Mouse (Mus musculus) lung, postnatal 0 days (tissue): ENCODE measurements at regions not wholly inside any gene's neighbourhood (a gene's known extent, or its start where the extent isn't known, plus 50 kb on each side); places are given as distances from the start of the nearest gene placed in this dataset.
"Not testable (repeated sequence)": the region's sequence is repeated elsewhere in the genome, so short reads cannot be mapped to it uniquely, and the experiment has no call there.

Experiments
- ATAC-seq: fragments of 200-750 bp; cut with Nextera tagmentation; 2 replicates; pipeline ENCODE4 v1.8.0; 2017; ENCODE audit warnings: moderate library complexity
- DNase-seq: peaks from one replicate; pipeline ENCODE4 v3.0.0-alpha.2; 2016; ENCODE audit warnings: low spot score
- H3K27ac ChIP-seq: fragments of 300-500 bp; sonication (generic); 2 replicates; pipeline ENCODE4 v1.5.1; 2014; ENCODE audit warnings: antibody characterized with exemption, mild to moderate bottlenecking, low read length, mixed read lengths
- H3K27me3 ChIP-seq: fragments of 300-500 bp; sonication (generic); replicated peaks from 2 replicates; pipeline ENCODE4 v1.6.1; 2014; ENCODE audit warnings: low read length, mixed read lengths; ENCODE audit not compliant: insufficient read depth
- H3K36me3 ChIP-seq: fragments of 300-500 bp; sonication (generic); 2 replicates; pipeline ENCODE4 v1.6.1; 2014; ENCODE audit warnings: low read length, mixed read lengths; ENCODE audit not compliant: insufficient read depth
- H3K4me1 ChIP-seq: fragments of 300-500 bp; sonication (generic); 2 replicates; pipeline ENCODE4 v1.6.1; 2014; ENCODE audit warnings: antibody characterized with exemption, low read depth, low read length, mixed read lengths; ENCODE audit not compliant: insufficient read depth
- H3K4me2 ChIP-seq: fragments of 300-500 bp; sonication (generic); replicated peaks from 2 replicates; pipeline ENCODE4 v1.6.1; 2014; ENCODE audit warnings: low read depth, mild to moderate bottlenecking, low read length, moderate library complexity, mixed read lengths
- H3K4me3 ChIP-seq: fragments of 300-500 bp; sonication (generic); 2 replicates; pipeline ENCODE4 v1.5.1; 2014; ENCODE audit warnings: low read depth, low read length
- H3K9ac ChIP-seq: fragments of 300-500 bp; sonication (generic); replicated peaks from 2 replicates; pipeline ENCODE4 v1.6.1; 2014; ENCODE audit warnings: low read depth, mild to moderate bottlenecking
- H3K9me3 ChIP-seq: fragments of 300-500 bp; sonication (generic); 2 replicates; pipeline ENCODE4 v1.6.1; 2016; ENCODE audit warnings: low read length, mixed read lengths
- CTCF ChIP-seq: IDR thresholded peaks from 2 replicates; pipeline ENCODE4 v1.5.1; 2016; ENCODE audit warnings: antibody characterized with exemption, mild to moderate bottlenecking
- EP300 ChIP-seq: IDR thresholded peaks from 2 replicates; pipeline ENCODE4 v1.6.1; 2016; ENCODE audit warnings: antibody characterized with exemption, mild to moderate bottlenecking, control low read depth
- WGBS: fragments of 180-500 bp; shearing (Covaris S2); extraction: QIAGEN DNeasy Blood & Tissue Kit; methylation state at CpG from one replicate; pipeline ENCODE4 v1.1.7; 2014; 5-methylcytosine and 5-hydroxymethylcytosine counted together

DNA sequence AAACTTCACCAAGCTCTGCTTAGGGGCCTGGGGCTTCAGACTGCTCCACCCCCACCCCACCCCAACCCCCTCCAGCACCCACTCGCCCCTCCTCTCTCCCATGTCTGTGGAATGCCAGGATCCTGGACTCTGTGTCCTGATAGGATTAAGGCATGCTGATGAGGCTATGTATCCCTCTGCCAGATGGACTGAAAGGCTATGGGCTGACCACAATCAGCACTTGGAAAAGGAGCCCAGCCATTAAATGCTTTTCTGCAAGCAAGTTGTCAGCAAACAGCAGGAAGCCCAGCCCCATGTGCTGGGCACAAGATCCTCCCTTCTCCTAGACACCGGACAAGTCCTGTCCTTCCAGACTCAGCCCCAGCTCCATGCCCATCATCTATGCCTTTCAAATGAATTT lies 76.7 kb downstream of the Tmem17 start:
- peak; percentile 27 for DNase-seq
- WGBS: 40% methylated on average over 2 of the region's 2 CpGs
- Histone ChIP-seq H3K4me3 (no peak overlapping the region), H3K4me1 (peaks cover 18% of the 10 kb centered on the region; the same call in 1 of the 2 replicates), H3K36me3 (no peaks in the 10 kb centered on the region), H3K27me3 (no peaks in the 10 kb centered on the region), H3K9me3 (no peaks in the 10 kb centered on the region), H3K27ac (peak overlapping the region; percentile 51; the same call in 1 of the 2 replicates), H3K4me2 (no peak overlapping the region), H3K9ac (no peak overlapping the region)
- ATAC-seq: no peak
- TF ChIP-seq EP300: no peak
- TF ChIP-seq CTCF: no peak

DNA sequence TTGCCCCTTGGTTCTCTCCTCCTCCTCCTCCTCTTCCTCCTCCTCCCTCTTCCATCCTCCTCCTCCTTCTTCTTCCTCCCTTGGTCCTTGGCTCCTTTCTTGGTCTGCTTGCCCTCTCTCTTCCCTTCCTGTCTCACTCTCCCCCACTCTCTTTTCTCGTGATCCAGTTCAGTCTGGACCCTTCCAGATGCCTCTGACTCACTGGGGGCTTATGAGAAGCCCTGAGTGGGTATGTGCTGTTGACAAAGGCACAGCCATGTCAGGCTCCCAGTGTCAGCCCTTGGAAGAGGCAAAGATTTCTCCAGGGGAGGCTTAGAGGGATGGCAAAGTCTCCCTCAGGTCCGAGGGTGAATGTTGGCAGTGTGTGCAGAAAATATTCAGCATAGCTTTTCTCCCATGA lies 78.0 kb downstream of the Tmem17 start:
- Histone ChIP-seq H3K9me3 (no peaks in the 10 kb centered on the region), H3K27ac (no peak overlapping the region), H3K4me3 (no peak overlapping the region), H3K4me2 (no peak overlapping the region), H3K36me3 (no peaks in the 10 kb centered on the region), H3K9ac (no peak overlapping the region), H3K27me3 (no peaks in the 10 kb centered on the region), H3K4me1 (peaks cover 15% of the 10 kb centered on the region; the same call in 1 of the 2 replicates)
- WGBS: 66% methylated on average over 2 of the region's 2 CpGs
- TF ChIP-seq EP300 (no peak), CTCF (no peak)
- DNase-seq (no peak), ATAC-seq (no peak)

DNA sequence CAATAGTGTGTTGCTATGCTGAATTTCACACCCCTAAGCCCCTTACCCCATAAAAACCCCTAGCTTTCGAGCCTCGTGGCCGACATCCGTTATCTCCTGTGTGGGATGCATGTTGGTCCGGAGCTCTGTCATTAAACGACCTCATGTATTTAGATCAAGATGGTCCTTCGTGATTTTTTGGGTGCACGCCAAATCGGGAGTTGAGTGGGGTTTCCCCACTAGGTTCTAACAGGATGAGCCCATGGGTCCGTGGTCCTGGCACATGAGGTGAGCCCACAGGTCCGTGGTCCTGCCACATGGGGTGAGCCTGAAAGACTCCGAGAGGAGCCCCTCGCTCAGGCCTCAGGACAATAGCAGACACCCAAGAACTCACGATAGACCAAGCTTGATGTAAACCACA lies 79.2 kb downstream of the Tmem17 start:
- H3K9me3 ChIP-seq, DNase-seq, H3K4me2 ChIP-seq, ATAC-seq, H3K4me1 ChIP-seq, H3K9ac ChIP-seq, H3K36me3 ChIP-seq, H3K27me3 ChIP-seq, H3K4me3 ChIP-seq, H3K27ac ChIP-seq: not testable (repeated sequence)
- WGBS: 81% methylated on average over 14 of the region's 14 CpGs

GRCm38 (mm10) chr11:22592706-22593105 lies 80.8 kb downstream of the Tmem17 start:
- H3K36me3 ChIP-seq: no peaks in the 10 kb centered on the region
- no peaks in the 10 kb centered on the region for H3K27me3 ChIP-seq
- H3K27ac ChIP-seq: no peak overlapping the region
- H3K9me3 ChIP-seq: no peaks in the 10 kb centered on the region
- no peak overlapping the region for H3K4me2 ChIP-seq
- TF ChIP-seq CTCF (no peak), EP300 (no peak)
- DNase-seq: no peak
- 78% methylated on average over 5 of the region's 5 CpGs for WGBS
- no peak overlapping the region for H3K4me3 ChIP-seq
- 0 out of 2 replicates have a peak, but pooled peaks cover 3% of the 10 kb centered on the region for H3K4me1 ChIP-seq
- ATAC-seq: no peak
- H3K9ac ChIP-seq: no peak overlapping the region

- Histone ChIP-seq H3K4me3 (no peak overlapping the region), H3K9ac (no peak overlapping the region), H3K4me2 (no peak overlapping the region), H3K27me3 (no peaks in the 10 kb centered on the region), H3K9me3 (no peaks in the 10 kb centered on the region), H3K4me1 (no peaks in the 10 kb centered on the region), H3K36me3 (no peaks in the 10 kb centered on the region), H3K27ac (no peak overlapping the region)
- 85% methylated on average over 8 of the region's 8 CpGs for WGBS
- TF ChIP-seq EP300 (no peak), CTCF (no peak)
- no peak for DNase-seq
- no peak for ATAC-seq
These were observed 84.4 kb downstream of the Tmem17 start for GRCm38 (mm10) chr11:22596076-22596804.

GRCm38 (mm10) chr11:22596805-22597149 lies 84.9 kb downstream of the Tmem17 start:
- Histone ChIP-seq H3K9ac (no peak overlapping the region), H3K4me3 (no peak overlapping the region), H3K27ac (no peak overlapping the region), H3K36me3 (no peaks in the 10 kb centered on the region), H3K4me1 (no peaks in the 10 kb centered on the region), H3K27me3 (no peaks in the 10 kb centered on the region), H3K9me3 (no peaks in the 10 kb centered on the region), H3K4me2 (no peak overlapping the region)
- 83% methylated on average over 2 of the region's 2 CpGs for WGBS
- DNase-seq: no peak
- TF ChIP-seq EP300 (no peak), CTCF (no peak)
- ATAC-seq: no peak

- WGBS: 50% methylated on average over 7 of the region's 7 CpGs
These were observed 88.5 kb downstream of the Tmem17 start for GRCm38 (mm10) chr11:22600370-22600769.

More at GRCm38 (mm10) chr11:22600370-22600769, 88.5 kb downstream of the Tmem17 start:
- no peaks in the 10 kb centered on the region for H3K36me3 ChIP-seq
- no peak overlapping the region for H3K27ac ChIP-seq
- H3K4me3 ChIP-seq: no peak overlapping the region
- no peaks in the 10 kb centered on the region for H3K27me3 ChIP-seq
- ATAC-seq (no peak), DNase-seq (no peak)
- H3K9ac ChIP-seq: no peak overlapping the region
- H3K9me3 ChIP-seq: no peaks in the 10 kb centered on the region
- no peak overlapping the region for H3K4me2 ChIP-seq
- no peaks in the 10 kb centered on the region for H3K4me1 ChIP-seq
- TF ChIP-seq CTCF (no peak), EP300 (no peak)
